Mouse (Mus musculus) adrenal gland, postnatal 36 days (tissue): ENCODE data around the gene Fcrl5. TPM values are rescaled to one million over a fixed set of nuclear protein-coding genes. Genes with fewer than 3 reads are reported as not detected.

Experiments
- DNase-seq, 2 experiments: peaks; one replicate each; pipeline ENCODE4 v3.0.0; 2021; ENCODE audit warnings: mixed read lengths in 1 of 2
- total RNA-seq, 2 experiments: library from RNA; stranded (reverse); gene quantifications; 2 replicates each; pipeline ENCODE4 v1.2.3; 2021

The Fcrl5 gene
- total RNA-seq, 2 experiments from 2014 or later: not detected

- DNase-seq: no peak
Measured at GRCm38 (mm10) chr3:87500088-87501055, 64.8 kb downstream of the Fcrl5 start.

GRCm38 (mm10) chr3:87501151-87501550 is 65.6 kb downstream of the Fcrl5 start:
- no peak for DNase-seq

- no peak for DNase-seq
Measured at GRCm38 (mm10) chr3:87502771-87503170, 67.2 kb downstream of the Fcrl5 start.

- DNase-seq: peak; percentile 24 to 47
Measured at GRCm38 (mm10) chr3:87504330-87504729, 68.8 kb downstream of the Fcrl5 start.

- DNase-seq: no peak
Measured at GRCm38 (mm10) chr3:87504749-87505425, 69.3 kb downstream of the Fcrl5 start.

- no peak for DNase-seq
Measured at GRCm38 (mm10) chr3:87506456-87507416, 71.2 kb downstream of the Fcrl5 start.

GRCm38 (mm10) chr3:87508205-87508901 is 72.8 kb downstream of the Fcrl5 start:
- DNase-seq: peak; percentile 81 to 89

GRCm38 (mm10) chr3:87509061-87509460 is 73.5 kb downstream of the Fcrl5 start:
- DNase-seq: peak; percentile 39 to 78

- no peak for DNase-seq
Measured at GRCm38 (mm10) chr3:87510832-87511231, 75.3 kb downstream of the Fcrl5 start.

- no peak for DNase-seq
Measured at GRCm38 (mm10) chr3:87511971-87512765, 76.6 kb downstream of the Fcrl5 start.

GRCm38 (mm10) chr3:87515567-87516081 is 80.1 kb downstream of the Fcrl5 start:
- DNase-seq: peak; percentile 14 to 53

GRCm38 (mm10) chr3:87518425-87518824 is 82.9 kb downstream of the Fcrl5 start:
- no peak for DNase-seq

- no peak for DNase-seq
Measured at GRCm38 (mm10) chr3:87521126-87521525, 85.6 kb downstream of the Fcrl5 start.

- DNase-seq: no peak
Measured at GRCm38 (mm10) chr3:87521833-87522232, 86.3 kb downstream of the Fcrl5 start.

GRCm38 (mm10) chr3:87523701-87524100 is 88.1 kb downstream of the Fcrl5 start:
- no peak for DNase-seq

GRCm38 (mm10) chr3:87525043-87525836 is 89.7 kb downstream of the Fcrl5 start, which contains the start of gene Etv3:
Gene Etv3, plus strand, starts transcription at chr3:87525407.
- peak; percentile 93 to 95 for DNase-seq

GRCm38 (mm10) chr3:87525837-87526570 is 90.4 kb downstream of the Fcrl5 start:
- peak in 1 of 2 experiments; percentile 17 for DNase-seq

- DNase-seq: no peak
Measured at GRCm38 (mm10) chr3:87527139-87527538, 91.6 kb downstream of the Fcrl5 start.
